Mouse (Mus musculus): Measurements from ENCODE around the gene Btk.

DNA sequence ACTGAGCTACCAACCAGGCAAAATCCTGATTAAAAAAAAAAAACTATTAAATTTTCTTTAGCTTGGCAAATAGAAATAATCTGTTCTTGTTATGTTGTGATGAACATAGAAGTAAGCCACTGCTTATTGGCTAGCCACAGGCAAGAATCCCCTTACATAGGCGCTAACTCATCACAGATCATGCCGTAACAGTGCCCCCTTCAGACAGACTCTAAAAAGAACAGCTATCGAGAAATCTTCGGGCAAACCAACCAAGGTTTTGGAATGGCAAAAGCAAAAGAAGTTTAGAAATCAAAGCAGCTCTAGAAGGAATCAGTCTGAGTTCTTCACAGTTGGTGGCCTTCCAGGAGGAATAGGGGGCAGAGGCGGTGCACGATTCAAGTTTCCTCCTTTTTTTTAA, 75.4 kb downstream of the Btk start:
- TF ChIP-seq POLR2A (IDR thresholded peaks at IDR 0.05; ENCODE audit: borderline replicate concordance, low read depth, low read length) (no peak), CTCF (IDR thresholded peaks at IDR 0.05; ENCODE audit: low read depth, low read length) (no peak)
